Mouse (Mus musculus): ENCODE measurements around the gene Gm16513.
"Not testable (repeated sequence)": the region's sequence is repeated elsewhere in the genome, so short reads cannot be mapped to it uniquely, and the experiment has no call there.

The Gm16513 gene

GRCm38 (mm10) chr5:95182324-95182723 is at the start of gene Gm16513:
TSS of gene Gm16513 (plus strand) at chr5:95182624.
- not testable (repeated sequence) for DNase-seq (ENCODE audit: low read depth in 1 of 2, low spot score in 2 of 2)
